Mouse (Mus musculus): ENCODE results near the gene Gm37240. TPM values are rescaled to one million over a fixed set of nuclear protein-coding genes. Genes with fewer than 3 reads are reported as not detected.

Gene Gm37240
- total RNA-seq, 2 experiments from 2014 or later: 28.9 to 37.3 TPM

DNA sequence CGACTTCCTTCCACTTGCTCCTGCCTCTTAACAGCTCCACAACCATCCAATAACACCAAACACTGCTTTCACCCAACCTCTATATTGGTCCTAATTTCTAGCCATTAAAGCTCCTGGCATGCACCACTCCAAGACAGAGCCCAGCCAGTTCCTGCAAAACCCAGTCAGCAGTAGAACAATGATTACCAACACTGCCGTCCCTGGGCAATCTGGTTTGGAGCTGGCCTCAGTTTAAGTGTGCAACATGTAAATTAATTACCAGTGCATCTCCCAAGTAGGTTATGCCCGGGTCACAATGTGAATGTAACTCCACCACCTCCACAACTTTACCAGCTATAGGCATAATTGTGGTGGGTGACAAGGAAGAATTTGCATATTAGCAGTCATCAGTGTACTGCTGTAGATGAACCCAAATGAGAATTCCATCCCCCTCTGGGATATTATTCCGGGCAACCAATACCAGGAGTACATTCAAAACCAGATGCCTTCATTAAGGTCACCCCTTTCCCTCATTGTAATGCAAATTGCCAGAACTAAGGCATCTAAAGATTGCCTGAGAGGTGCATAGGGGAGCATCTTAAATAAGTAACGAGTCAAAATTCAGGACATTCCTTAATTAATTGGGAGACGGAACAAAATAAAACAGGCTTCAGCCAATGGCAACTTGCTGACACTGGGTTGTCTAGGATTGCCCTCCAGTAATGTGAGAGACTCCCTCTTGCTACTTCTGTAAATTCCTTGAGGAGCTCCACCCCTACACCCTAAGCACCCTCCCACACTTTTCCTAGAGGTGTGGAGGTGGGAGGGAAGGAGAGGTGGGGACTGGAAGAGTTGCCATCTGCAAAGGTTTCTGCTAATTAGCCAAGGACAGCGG lies 549.2 kb downstream of the Gm37240 start:
- no peak for DNase-seq

DNA sequence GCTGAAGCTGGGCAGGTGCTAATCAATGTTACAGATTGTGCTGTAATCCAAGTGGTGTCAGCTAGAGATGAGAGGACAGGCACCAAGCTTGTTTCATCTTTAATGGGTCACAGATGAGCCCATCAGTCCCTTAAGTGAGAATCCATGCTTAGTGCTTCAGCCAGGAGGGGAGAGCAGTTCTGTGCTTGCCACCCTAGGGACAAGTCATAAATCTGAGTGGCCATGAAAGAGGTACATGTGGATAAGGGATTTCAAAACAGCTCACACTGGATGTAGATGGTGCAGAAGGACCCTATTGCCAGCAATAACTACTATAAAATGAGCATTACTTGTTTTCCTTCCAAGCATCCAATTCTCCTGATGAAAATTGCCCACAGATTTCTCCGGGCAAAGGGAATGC lies 551.8 kb downstream of the Gm37240 start:
- no peak for DNase-seq

DNA sequence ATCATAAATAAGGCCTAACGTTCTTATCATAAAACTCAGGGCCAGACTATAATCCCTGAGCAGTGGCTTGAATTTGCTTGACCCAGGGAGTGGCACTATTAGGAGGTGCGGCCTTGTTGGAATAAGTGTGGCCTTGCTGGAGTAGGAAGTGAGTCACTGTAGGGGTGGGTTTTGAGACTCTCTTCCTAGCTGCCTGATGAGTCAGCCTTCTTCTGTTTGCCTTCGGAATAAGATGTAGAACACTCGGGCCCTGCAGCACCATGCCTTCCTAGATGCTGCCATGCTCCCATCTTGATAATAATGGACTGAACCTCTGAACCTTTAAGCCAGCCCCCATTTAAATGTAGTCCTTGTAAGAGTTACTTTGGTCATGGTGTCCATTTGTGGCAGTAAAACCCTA lies 555.0 kb downstream of the Gm37240 start:
- no peak for DNase-seq

DNA sequence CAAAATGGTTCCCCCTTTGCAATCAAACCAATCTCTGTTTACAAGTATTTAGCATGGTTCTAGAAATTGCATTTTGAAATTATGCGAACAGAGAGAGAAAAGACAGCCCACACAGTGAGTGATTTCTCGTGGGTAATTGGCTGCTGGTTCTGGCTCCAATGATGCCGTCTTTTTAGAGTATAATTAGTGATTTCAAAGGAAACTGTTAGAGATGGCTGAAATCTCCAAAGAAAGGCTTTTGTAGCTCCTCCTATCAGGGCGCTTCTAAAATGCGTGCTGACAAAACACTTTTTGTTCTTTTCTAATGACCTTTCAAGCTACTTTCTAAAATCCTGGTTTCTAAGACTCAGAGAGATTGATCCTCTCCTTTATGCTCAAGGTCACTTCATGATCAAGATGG lies 569.1 kb downstream of the Gm37240 start:
- DNase-seq: no peak

DNA sequence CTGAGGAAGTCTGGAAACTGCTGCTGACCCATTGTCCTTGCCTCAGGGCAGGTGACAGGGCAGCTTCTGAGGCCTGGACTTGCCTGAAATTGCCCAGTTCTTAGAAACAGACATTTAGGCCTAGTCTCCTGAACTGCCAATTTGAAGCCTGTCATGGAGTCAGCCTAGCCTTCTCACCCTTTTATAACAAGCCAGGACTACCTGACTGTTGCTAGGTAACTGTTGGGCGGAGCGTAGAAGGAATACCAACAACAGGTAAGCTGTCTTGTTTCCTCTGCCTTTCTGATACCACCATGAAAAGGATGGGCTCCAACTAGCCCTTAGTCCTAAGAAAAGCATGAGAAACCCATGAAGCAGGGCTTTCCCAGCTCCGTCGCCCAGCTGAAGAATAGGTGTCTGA lies 570.0 kb downstream of the Gm37240 start:
- DNase-seq: no peak

DNA sequence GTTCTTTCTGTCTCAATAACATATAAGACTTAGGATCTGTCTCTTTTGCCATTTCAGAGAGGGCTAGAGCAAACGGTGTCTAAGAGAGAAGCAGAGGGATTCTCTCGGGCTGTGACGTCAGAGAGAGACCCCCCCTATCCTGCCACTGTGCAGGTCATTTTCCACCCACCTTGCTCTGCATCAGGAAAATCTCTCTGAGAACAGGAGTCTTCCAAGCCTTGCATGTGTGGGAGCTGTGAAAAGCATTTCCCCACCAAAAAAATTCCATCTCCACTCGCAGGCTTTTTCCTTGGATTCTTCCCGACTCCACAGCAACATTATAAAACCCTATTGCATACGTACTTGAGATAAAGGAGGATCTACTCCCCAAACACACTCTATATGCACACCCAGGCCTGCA lies 572.4 kb downstream of the Gm37240 start:
- DNase-seq: no peak

DNA sequence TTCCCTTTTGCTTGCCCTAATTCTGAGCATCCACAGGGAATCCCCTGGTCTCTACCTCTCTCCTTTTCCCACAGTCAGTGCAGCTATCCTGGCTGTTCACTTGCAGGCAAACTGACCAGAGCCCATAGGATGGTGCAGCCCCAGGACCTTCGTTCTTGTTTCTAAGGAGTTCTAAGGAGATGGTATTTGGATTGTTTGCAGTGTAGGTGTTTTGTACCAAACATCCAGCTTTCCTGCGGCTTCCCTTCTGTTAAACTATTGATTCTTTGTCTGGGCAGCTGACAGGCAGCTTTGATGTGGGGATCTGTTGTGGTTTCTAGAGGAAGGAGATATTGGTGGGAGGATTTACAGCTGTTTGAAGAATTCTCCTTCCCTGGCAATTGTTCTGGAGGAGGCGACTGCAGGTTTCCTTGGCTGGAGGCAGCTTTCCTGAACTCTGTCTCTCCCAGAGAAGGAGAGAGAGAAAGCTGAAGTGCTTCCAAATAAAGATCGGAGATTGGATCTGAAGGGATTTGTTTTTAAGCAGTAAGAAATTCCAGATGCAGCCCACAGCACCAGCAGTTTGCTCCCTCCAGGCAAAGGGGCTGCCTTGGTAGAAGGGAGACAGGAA lies 573.6 kb downstream of the Gm37240 start:
- DNase-seq: no peak

DNA sequence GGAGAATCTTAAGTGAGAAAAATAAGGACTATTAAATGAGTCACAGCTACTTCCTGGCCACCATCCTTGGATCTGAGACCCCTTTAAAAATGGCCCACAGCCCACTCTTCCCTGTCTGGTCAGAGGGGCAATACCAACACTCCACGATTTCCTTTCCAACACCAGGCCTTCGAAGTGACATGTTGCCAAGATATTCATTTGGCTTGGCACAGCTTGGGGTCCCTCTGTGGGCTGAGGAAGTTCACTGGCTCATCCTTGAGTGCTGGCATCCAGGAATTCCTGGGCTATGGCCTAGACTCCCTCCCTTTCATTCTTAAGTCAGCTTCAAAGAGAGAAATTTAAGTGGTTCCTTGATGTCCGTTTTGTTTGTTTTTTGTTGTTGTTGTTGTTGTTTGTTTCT lies 576.1 kb downstream of the Gm37240 start:
- DNase-seq: no peak

DNA sequence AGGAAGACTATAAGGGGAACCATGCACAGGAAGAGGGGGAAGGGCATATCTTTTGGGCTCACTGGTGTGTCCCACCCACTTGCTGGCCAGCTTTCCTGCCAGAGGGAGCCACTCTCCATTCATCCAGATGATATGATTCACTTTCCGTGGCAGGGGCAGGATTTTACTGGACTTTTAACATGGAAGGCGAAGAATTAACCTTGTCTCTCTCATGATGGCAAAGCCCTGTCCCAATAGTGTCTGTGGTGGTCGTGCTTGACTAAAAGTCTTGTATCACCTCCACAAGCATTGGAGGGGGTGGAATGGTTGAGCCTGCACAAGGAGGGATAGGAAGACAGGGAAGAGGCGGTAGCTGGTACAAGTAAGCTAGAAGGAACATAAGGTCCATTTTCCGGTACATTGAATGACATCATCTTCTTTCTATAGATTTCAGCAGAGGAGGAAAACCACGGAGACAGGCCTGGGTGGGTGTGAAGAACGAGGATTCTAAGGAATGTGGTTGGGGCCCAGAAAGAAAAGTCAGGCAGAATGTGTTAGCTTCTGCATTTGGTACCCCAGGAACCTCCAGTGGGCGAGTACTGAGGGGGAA lies 576.8 kb downstream of the Gm37240 start:
- no peak for DNase-seq

DNA sequence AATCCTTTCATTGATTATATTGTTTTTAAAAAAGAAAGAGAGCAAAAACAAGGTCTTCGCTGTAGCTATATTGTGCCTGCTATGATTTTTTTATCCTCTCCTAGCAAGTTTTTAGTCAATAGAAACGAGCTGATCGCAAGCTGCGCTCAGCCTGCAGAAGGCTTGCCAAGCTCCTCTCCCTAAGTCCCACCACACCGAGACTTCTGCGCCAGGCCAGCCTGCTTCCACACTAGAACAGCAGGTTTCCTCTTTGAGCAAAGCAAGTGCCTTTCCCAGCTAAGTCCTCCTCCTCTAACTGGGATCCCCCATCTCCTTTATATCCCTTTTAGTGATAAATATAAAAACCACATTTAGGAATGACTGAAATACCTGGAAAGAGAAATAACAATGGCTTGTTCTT lies 578.1 kb downstream of the Gm37240 start:
- no peak for DNase-seq

DNA sequence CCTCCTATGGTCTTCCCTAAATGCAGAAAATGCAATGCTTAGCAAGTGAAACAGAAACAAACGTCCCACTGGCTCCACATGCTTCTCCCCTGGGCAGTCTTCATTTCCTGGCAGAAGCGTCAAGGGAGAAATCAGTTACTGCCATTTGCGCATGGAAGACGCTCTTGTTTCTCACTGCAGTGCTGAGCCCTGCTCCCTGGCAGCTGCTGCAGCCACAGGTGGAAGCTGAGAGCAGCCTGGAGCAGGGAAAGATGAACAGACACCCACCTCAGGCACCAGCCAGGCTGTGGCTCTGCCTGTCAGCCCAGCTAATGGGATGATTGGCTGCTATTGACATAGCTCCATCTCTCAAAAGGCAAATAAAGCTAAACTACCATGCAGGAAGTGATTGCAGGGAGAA lies 578.6 kb downstream of the Gm37240 start:
- DNase-seq: no peak

DNA sequence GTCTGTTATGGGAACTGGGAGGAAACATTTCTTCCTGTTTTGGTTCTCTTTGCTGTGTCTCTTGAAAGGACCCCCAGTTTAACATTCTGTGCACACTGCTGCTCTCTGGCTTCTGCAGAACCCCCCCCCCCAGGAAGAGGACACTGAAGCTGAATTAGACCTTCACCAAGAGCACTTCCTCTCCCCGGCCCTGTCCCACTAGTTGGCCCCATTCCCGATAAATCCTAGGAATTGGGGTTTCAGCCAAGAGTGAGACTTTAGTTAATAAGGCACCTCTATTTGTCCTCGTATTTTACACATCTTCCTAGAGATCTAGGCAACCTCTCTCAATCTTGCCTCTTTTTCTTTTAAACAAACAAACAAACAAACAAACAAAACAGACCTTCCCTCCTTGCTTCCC lies 585.5 kb downstream of the Gm37240 start:
- DNase-seq: no peak

DNA sequence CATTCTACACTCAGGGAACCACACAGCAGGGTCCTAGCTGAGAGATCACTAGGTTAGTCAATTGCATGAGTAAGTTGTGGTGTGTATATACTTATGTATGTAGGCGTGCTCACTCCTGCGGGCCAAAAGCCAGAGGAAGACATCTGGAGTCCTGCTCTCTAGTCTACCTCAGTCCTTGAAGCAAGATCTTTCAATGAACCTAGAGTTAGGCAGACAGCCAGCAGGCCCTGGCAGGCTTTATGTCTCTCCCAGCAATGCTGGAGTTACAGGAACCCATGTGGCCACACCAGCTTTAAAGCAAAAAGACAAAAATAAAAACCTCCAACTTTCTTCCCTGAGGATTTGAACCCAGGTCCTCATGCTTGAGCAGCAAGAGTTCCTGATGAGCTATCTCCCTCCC lies 586.0 kb downstream of the Gm37240 start:
- DNase-seq: no peak

DNA sequence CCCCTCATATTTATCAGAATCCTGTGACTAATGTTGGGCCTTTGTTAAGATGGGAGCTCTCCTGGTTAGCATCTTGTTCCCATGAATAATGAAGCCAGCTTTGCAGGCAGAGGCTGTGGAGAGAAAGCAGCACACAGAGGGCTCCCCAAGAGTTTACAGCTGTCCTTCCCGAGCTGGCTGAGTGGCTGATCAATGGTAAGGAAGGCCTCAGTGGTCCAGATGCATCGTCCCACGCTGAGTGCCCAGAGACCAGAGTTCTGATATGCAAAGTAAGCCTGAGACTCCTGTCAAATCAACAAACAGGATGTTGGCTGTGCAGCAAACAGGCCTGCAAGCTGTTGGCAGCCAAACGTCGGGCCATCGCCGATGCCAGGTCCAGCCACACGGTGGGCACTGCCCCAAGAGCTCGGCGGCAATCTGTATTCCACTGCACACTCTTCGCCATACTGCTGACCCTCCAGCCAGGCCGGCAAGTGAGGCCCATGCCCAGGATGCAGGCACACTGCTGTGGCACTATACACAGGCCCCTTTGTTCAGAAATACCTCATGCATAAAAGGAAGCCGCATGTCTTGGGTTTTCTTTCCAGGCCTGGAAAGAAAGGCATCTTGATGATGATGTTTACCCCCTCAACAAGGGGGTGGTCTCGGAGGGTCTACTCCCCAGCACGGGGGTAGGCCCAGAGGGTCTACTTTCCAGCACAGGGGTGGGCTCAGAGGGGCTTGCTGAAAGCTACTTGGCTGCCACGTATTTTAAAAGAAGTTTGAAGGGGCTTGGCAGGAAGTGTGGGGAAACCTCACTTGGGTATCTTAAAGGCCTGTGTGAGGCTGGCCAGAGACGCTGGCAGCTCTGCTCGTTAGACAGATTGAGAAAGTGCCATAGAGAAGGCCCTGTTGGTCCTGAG lies 587.4 kb downstream of the Gm37240 start:
- peak; percentile 50 for DNase-seq

DNA sequence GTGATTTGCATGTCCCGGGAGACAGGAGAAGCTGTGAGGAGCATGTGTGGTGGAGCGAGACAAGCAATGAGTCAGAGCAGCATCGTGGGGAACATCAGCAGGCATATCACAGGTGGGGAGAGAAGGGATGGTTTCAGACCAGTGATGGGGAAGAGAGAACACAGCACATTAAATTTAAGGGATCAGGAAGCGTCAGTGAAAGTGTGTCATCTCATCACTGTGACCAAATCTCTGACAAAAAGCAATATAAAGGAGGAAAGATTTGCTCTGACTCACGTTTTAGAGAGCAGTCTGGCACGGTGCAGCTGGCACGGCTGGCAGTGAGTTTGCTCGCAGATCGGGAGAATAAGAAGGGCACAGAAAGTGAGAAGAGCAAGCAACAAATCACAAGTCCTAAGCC lies 592.1 kb downstream of the Gm37240 start:
- no peak for DNase-seq

DNA sequence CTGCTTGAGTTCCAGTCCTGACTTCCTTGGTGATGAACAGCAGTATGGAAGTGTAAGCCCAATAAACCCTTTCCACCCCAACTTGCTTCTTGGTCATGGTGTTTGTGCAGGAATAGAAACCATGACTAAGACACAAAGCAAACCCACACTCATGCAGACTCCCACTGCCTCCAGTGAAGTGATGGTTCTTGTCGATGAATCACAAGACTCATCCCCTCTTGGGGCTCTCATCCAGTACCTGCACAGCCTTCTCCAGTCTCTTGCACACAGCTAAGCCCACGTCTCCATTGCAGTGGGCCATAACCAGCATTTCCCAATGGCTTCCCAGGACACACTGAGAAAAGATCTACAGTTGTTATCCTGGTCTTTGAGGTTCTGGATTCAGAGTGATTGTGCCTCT lies 599.7 kb downstream of the Gm37240 start:
- DNase-seq: no peak

DNA sequence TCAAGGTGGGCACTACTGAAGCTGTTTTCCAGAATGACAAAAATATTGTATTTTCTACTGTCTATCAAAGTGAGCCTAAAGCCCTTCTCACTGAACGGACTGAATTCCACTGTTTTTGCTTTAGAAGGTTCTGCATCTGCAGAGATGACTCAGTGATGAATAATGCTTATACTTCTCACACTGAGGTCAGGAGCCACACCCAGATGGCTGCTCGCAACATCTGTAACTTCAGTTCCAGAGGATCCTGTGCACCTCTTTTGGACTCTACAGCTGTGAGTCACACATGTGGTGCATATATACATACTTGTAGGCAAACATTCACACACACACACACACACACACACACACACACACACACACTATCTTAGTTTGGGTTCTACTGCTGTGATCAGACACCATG lies 602.8 kb downstream of the Gm37240 start:
- no peak for DNase-seq

DNA sequence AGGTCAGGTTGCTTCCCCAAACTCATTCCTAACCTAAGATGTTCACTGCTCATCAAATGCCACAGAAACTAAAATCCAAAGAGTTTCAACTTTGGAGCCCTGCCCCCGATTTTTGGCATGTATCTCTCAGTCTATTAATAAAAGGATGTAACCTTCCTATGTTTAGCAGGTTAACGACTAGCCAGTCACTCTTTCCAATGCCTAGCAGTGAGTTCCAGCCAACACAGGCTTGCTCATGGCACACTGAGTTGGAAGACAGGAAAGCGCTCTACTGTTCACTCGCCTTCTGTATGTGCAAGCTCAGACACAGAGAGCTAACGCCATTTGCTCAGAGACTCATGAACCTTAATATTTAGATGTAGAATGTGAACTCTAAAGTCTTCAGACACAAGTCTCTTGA lies 604.5 kb downstream of the Gm37240 start:
- DNase-seq: no peak

DNA sequence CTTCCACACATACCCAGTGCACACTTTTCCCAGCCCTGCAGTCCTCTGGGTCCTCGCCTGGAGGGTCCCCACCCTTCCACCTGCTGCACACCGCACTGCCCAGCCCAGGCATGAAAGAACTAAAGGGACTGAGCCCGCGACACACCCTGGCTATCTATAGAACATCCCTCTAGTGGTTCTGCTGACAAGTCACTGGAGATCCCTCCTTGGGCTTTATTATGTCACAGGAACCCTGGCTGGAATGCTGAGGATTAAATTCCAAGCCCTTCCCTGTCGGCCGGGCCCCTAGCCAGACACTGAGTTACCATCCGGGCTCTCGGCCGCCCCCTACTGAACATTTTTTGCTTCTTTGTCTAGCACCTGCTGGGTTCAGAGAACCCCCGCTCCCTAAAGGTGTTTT lies 612.2 kb downstream of the Gm37240 start:
- peak; percentile 85 for DNase-seq

DNA sequence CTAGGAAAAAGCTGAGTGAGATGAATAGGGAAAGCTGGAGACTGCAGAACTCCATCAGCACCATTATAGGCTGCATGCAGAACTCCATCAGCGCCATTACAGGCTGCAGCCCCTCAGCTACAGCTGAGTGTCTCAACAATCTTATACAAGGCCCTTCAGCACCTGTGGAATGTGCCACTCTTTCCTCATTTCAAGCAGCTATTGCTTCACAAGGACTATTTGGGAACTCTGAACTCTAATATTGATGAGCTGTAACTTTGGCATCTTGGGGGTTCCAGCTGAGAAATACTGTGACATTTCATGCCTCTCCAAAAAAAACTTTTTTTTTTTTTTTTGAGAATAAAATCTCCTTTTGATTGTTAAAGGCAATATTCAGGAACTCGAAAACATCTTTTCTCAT lies 615.8 kb downstream of the Gm37240 start:
- DNase-seq: no peak

DNA sequence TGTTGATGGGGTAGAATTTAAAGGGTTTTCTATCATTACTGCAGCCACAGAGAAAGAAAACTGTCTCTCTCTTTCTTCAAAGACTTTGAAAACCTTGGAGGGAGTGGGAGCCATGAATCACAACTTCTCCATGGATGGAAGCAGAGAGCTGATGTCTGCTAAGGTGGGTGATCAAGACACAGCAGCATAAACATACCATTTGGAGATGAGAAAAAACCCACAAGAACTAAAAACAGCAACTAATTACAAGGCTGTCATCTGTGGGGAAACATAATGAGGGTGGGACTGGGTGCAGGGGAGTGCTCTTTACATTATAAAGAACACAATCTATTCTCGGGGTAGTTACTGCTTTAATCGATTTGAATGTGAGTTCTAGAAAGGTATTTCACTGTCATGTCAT lies 622.4 kb downstream of the Gm37240 start:
- DNase-seq: no peak

DNA sequence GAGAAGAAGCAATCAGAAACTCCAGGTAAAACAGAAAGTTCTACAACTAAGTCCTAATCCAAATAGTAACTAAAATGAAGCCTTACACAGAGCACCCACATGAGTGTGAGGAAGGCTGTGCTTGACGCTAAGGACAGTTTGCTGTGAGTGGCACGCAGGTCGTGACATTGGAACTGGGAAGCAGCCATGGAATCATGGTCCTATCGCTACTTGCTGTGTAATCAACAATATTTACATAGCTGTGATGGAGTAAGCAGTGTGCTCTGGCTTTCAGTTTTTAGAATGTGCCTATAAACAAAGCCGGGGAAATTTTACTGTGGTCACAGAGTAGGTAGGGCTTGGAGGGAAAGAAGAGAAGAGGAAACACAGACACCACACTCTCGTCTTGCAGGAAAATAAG lies 622.8 kb downstream of the Gm37240 start:
- DNase-seq: no peak

DNA sequence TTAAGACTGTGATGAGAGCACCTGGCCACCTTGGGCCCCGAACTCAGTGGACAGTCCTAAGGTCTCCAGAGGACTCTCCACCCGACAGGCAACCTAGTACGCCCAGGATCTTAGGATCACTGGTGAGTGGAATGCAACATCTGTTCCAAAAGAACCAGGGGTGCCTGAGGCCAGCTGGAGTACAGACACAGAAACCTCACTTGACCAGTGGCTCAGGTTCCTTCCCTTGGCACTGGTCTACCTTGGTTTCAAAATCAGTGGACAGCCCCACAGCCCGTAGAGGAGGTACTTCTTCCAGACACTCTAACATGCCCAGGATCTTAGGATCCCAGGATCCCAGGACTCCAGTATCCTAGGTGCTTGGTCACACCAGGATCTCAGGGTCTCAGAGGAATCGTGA lies 632.8 kb downstream of the Gm37240 start:
- no peak for DNase-seq

Data from gastrocnemius, postnatal 10 days (tissue).